Mouse (Mus musculus) midbrain, embryonic 13.5 days (tissue): ENCODE measurements around the gene Serpina3n. TPM values are rescaled to one million over a fixed set of nuclear protein-coding genes. Genes with fewer than 3 reads are reported as not detected.
A peak's percentile ranks its signal among the peaks of the same experiment; 100 is the strongest.

ENCODE experiments used
- ATAC-seq: fragments of 200-750 bp; cut with Nextera tagmentation; 2 replicates; pipeline ENCODE4 v1.8.0; 2017; ENCODE audit warnings: mild to moderate bottlenecking, moderate TSS enrichment, moderate library complexity
- H3K27ac ChIP-seq: fragments of 300-500 bp; sonication (generic); 2 replicates; pipeline ENCODE4 v1.5.1; 2015; ENCODE audit warnings: inconsistent platforms, mild to moderate bottlenecking, moderate library complexity
- H3K27me3 ChIP-seq: fragments of 300-500 bp; sonication (generic); 2 replicates; pipeline ENCODE4 v1.6.1; 2015; ENCODE audit warnings: mild to moderate bottlenecking, inconsistent platforms
- H3K36me3 ChIP-seq: fragments of 300-500 bp; sonication (generic); 2 replicates; pipeline ENCODE4 v1.6.1; 2015; ENCODE audit warnings: mild to moderate bottlenecking, inconsistent platforms
- H3K4me1 ChIP-seq: fragments of 300-500 bp; sonication (generic); replicated peaks from 2 replicates; pipeline ENCODE4 v1.6.1; 2015; ENCODE audit warnings: inconsistent platforms
- H3K4me2 ChIP-seq: fragments of 300-500 bp; sonication (generic); replicated peaks from 2 replicates; pipeline ENCODE4 v1.6.1; 2015; ENCODE audit warnings: moderate library complexity, mild to moderate bottlenecking, inconsistent platforms
- H3K4me3 ChIP-seq: fragments of 300-500 bp; sonication (generic); replicated peaks from 2 replicates; pipeline ENCODE4 v1.5.1; 2015; ENCODE audit warnings: mild to moderate bottlenecking, inconsistent platforms
- H3K9ac ChIP-seq: fragments of 300-500 bp; sonication (generic); replicated peaks from 2 replicates; pipeline ENCODE4 v1.6.1; 2015; ENCODE audit warnings: mild to moderate bottlenecking, inconsistent platforms
- H3K9me3 ChIP-seq: fragments of 300-500 bp; sonication (generic); 2 replicates; pipeline ENCODE4 v1.6.1; 2016; ENCODE audit warnings: mild to moderate bottlenecking, inconsistent platforms
- WGBS: fragments of 180-500 bp; shearing (Covaris S2); methylation state at CpG from one replicate; pipeline ENCODE4 v1.1.7; 2015; 5-methylcytosine and 5-hydroxymethylcytosine counted together
- polyA plus RNA-seq: library from polyadenylated mRNA; unstranded; fragments of >200 nt; fragmentation: Nextera tagmentation; extraction: Ambion mirVana; gene quantifications from 2 replicates; pipeline ENCODE4 v1.2.1, GENCODE M21; 2015

The Serpina3n gene
- polyA plus RNA-seq, 1 experiment from 2014 or later, result not detected

DNA sequence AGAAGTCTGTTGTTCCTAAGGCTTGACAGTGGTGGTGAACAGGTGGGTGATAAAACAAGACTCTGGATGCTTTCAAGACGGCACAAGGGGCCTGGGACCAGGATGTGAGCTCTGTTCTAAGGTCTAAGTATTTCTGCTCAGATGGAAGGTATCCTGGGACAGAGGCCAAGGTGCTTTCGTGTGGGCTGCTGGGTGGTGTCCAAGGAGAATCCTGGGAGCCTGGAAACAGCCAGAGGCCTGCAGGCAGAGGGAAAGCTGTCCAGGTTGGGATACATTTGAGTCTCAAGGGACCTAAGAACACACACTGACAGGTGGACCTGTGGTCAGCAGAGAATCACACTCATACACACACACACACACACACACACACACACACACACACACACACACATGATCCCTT, 8.0 kb downstream of the Serpina3n start:
- no peak for ATAC-seq
- H3K27me3 ChIP-seq, result no peaks in the 10 kb centered on the region
- no peaks in the 10 kb centered on the region for H3K4me1 ChIP-seq
- no peaks in the 10 kb centered on the region for H3K36me3 ChIP-seq
- 72% methylated on average over 2 of the region's 2 CpGs for WGBS
- no peaks in the 10 kb centered on the region for H3K9me3 ChIP-seq
- no peak overlapping the region for H3K4me3 ChIP-seq
- no peak overlapping the region for H3K4me2 ChIP-seq
- H3K9ac ChIP-seq, result no peak overlapping the region
- H3K27ac ChIP-seq, result no peak overlapping the region

DNA sequence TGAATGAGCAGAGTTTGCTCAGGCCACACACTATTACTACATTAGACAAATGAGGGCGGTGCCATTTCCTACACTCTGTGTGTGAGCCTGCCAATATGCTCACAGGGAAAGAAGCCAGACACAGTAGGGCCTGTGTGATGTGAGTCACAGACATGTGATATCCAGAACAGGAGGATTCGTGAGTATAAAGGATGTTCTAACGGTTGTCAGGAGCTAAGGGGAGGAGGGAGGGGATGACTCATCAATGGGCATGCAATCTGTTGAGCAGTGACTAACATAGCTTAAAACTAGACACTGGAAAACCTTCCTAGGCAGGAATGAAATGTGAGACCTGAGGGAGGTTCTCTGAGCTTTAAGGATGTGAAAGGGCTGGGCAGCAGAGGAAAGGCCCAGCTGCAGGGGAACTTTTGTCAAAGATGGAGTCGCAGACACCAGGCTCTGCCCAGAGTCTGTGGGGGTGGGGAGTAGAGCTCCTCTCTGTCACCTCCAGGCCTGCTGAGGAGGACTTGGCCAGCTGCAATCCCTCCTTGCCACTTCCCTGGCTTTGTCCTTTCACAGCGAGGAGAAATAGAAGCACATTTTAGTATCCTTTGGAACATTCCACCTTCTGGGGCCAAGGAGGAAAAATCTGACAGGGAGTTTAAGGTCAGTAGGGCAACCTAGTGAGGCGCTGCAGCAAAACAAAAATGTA, 9.2 kb downstream of the Serpina3n start:
- H3K9me3 ChIP-seq, result no peaks in the 10 kb centered on the region

DNA sequence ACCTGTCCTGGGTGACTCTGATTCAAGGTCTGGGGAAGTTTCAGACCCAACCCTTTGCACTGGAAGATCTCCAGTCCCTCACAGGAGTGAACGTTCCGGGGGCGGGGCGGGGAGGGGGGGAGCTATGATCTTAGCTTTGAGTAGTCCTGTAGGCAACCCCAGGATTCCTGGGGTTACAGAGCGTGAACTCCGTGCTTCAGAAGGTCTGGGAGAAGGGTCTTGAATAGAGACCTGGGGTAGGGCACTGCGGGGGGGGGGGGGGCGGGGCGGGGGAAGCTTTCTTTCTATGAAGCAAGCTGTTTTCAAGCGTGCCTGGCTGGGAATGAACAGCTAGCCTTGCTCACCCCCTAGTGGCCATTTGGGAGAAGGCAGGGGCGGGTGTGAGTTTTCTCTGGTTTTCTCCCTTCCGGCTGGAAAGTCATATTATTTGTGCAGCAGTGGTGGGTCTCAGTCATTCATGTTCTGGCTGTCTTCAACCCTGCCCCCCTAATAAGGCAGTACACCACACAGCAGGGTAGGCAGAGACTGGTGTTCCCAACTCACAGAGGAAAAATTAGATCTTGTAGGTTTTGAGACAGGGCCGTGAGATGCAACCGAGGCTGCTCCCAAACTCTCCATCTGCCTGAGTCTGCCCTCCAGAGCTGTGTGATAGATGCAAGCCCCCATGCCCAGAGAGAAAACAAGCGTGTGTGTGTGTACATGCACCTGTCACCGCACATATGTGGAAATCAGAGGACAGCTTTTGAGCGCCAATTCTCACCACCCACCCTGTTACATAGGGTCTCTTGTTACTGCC, 12.0 kb downstream of the Serpina3n start:
- no peak overlapping the region for H3K27ac ChIP-seq
- WGBS, result 18% methylated on average over 15 of the region's 17 CpGs
- H3K36me3 ChIP-seq, result no peaks in the 10 kb centered on the region
- no peaks in the 10 kb centered on the region for H3K9me3 ChIP-seq
- H3K27me3 ChIP-seq, result no peaks in the 10 kb centered on the region
- no peaks in the 10 kb centered on the region for H3K4me1 ChIP-seq
- peak overlapping the region; percentile 54 for H3K4me2 ChIP-seq
- no peak overlapping the region for H3K9ac ChIP-seq
- H3K4me3 ChIP-seq, result peak overlapping the region; percentile 23; the same call in 1 of the 2 replicates
- peak; percentile 81 for ATAC-seq

More for the DNA sequence above, 9.2 kb downstream of the Serpina3n start:
- no peak for ATAC-seq
- Histone ChIP-seq H3K27me3 (no peaks in the 10 kb centered on the region), H3K4me3 (no peak overlapping the region), H3K9ac (no peak overlapping the region), H3K4me2 (no peak overlapping the region), H3K27ac (no peak overlapping the region), H3K4me1 (no peaks in the 10 kb centered on the region), H3K36me3 (no peaks in the 10 kb centered on the region)
- WGBS, result 64% methylated on average over 6 of the region's 6 CpGs

DNA sequence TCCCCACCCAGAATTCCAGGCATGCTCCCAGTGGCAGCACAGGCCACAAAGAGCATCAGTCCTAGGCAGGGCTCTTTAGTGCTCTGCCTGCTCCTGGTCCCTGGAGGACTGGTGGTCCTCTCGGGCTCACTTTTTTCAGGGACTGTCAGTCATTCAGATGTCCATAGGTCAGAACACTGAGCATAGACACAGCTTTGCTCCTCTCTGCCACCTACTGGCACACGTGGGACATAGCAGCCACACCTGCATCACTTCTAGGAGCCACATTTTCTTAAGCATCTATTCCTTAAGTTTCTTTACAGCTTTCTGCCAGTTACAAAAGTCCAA, 12.6 kb downstream of the Serpina3n start:
- no peaks in the 10 kb centered on the region for H3K9me3 ChIP-seq
- no peaks in the 10 kb centered on the region for H3K27me3 ChIP-seq
- no peak overlapping the region for H3K4me3 ChIP-seq
- no peaks in the 10 kb centered on the region for H3K4me1 ChIP-seq
- no peak overlapping the region for H3K4me2 ChIP-seq
- H3K9ac ChIP-seq, result no peak overlapping the region
- no peaks in the 10 kb centered on the region for H3K36me3 ChIP-seq
- ATAC-seq, result peak; percentile 51
- no peak overlapping the region for H3K27ac ChIP-seq
- WGBS, result 8% methylated on average over 2 of the region's 2 CpGs

DNA sequence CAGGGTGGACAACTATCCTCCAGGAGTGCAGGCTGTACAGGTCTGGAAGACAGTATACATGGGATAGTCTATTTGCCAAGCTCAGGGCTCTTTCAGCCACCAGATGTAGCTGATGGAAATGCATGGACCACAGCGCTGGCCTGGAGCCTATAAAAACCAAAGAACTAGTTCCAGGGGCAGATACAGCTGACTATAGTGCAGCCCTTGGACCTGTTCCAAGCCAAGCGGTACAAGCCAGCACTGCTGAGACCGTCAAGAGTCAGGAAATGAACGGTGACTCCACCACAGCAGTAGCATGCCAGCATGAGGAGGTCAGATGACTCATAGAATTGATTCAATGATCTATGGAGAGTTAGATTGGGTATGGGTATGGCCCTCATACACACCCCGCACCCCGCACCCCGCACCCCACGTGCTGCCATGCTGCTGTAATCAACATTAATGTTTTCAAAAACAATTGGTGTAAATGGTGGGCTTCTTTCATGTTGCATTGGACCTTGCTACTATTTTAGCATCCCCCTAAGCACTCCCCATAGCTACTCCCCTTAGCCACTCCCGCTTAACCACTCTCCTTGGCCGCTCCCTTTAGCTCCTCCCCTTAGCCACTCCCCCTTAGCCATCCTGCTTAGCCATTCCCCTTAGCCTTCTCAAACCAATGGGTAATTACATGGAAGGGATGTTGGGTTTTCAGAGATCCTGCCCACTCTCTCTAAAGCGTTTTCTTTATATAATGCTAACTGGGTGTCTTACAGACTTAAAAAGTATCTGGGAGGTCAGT, 16.3 kb downstream of the Serpina3n start:
- no peak overlapping the region for H3K4me2 ChIP-seq
- ATAC-seq, result no peak
- H3K4me3 ChIP-seq, result no peak overlapping the region
- H3K4me1 ChIP-seq, result no peaks in the 10 kb centered on the region
- H3K36me3 ChIP-seq, result no peaks in the 10 kb centered on the region
- no peak overlapping the region for H3K27ac ChIP-seq
- WGBS, result 83% methylated on average over 11 of the region's 11 CpGs
- H3K27me3 ChIP-seq, result no peaks in the 10 kb centered on the region
- H3K9ac ChIP-seq, result no peak overlapping the region
- no peaks in the 10 kb centered on the region for H3K9me3 ChIP-seq

DNA sequence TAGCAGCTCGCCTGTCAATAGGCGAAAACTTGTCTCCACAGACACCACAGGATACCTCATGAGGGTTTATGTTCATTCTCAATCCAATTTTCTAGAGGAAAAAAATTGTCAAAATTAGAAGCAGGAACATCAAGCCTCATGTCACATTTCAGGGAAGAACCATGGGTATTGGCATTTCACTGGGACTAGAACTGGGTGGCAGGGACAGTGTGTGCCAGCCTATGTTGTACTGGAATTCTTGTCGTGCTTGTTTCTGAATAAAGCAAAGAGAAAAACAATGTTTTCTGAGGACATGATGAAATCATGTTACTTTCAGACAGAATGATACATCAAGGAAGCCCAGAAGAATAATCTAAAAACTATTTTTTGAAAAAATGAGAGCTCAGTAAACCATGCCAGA, 19.1 kb downstream of the Serpina3n start:
- no peaks in the 10 kb centered on the region for H3K4me1 ChIP-seq
- no peaks in the 10 kb centered on the region for H3K36me3 ChIP-seq
- no peak overlapping the region for H3K4me3 ChIP-seq
- no peaks in the 10 kb centered on the region for H3K9me3 ChIP-seq
- 90% methylated on average over 3 of the region's 3 CpGs for WGBS
- no peak for ATAC-seq
- no peak overlapping the region for H3K9ac ChIP-seq
- no peaks in the 10 kb centered on the region for H3K27me3 ChIP-seq
- no peak overlapping the region for H3K4me2 ChIP-seq
- H3K27ac ChIP-seq, result no peak overlapping the region

DNA sequence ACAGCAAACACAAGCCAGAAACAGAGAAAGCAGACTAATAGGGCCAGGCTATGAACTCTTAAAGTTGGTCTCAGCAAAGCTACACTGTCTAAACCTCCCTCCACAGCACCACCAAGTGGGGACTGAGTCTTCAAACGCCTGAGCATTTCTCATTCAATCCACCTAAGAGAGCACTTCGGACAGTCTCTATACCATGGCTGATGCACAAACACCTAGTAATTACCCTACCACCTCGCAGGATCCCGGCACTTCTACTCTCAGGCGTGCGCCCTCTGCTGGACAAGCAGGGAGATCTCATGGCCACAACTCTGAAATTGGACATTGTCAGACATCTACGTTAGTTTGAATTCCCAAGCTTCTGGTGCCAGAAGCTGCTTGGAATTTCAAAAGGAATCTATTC, 20.4 kb downstream of the Serpina3n start:
- H3K27me3 ChIP-seq, result no peaks in the 10 kb centered on the region
- ATAC-seq, result peak; percentile 64

DNA sequence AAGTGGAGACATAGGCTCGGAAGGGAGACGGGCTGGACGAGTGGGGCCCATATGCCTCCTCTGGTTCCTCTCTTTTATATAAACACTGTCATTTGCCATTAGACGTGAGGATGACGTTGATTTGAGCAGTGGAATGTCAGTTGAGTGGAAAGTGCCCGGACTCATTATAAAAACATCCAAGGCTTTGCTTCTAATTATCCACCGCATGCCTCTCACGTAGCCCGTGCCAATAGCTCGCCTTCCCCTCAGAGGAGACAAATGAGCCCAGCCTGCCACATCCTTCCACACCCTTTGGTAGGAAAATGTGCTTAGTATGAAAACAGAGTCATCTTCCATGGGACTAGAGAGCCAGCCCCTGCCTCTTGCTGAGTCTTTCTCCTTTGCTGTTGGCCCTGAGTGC, 24.8 kb downstream of the Serpina3n start:
- H3K27me3 ChIP-seq, result no peaks in the 10 kb centered on the region
- no peak overlapping the region for H3K27ac ChIP-seq
- WGBS, result 65% methylated on average over 10 of the region's 10 CpGs
- H3K9ac ChIP-seq, result no peak overlapping the region
- H3K36me3 ChIP-seq, result no peaks in the 10 kb centered on the region
- no peaks in the 10 kb centered on the region for H3K9me3 ChIP-seq
- H3K4me3 ChIP-seq, result no peak overlapping the region
- H3K4me1 ChIP-seq, result peaks cover 5% of the 10 kb centered on the region
- ATAC-seq, result no peak; the same call in 1 of the 2 replicates
- H3K4me2 ChIP-seq, result no peak overlapping the region

More for the DNA sequence above, 20.4 kb downstream of the Serpina3n start:
- no peaks in the 10 kb centered on the region for H3K36me3 ChIP-seq
- no peak overlapping the region for H3K4me2 ChIP-seq
- 6% methylated on average over 7 of the region's 7 CpGs for WGBS
- H3K4me3 ChIP-seq, result no peak overlapping the region
- H3K9ac ChIP-seq, result no peak overlapping the region
- H3K9me3 ChIP-seq, result no peaks in the 10 kb centered on the region
- no peak overlapping the region for H3K27ac ChIP-seq
- no peaks in the 10 kb centered on the region for H3K4me1 ChIP-seq

DNA sequence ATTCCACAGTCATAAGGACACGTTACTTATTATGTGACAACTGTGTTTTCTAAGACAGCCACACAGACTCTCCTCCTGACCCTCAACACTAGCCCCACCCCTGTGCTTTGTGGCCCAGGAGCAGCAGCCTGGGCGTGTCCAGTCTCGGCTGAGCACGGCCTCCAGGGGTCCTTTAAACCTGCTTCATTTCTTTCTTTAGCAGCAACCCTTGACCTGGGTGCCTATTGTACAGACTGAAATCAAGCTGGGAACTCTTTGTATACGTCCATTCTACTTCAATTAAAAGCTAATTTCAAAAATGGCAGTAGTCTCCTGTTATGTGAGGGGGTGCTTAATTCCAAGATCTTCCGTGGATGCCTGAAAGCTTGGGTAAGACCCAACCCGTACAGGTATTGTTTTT, 26.7 kb downstream of the Serpina3n start:
- H3K4me3 ChIP-seq, result no peak overlapping the region
- H3K27me3 ChIP-seq, result peaks cover 3% of the 10 kb centered on the region; the same call in 1 of the 2 replicates
- 20% methylated on average over 7 of the region's 7 CpGs for WGBS
- no peak overlapping the region for H3K9ac ChIP-seq
- H3K4me1 ChIP-seq, result peaks cover 5% of the 10 kb centered on the region
- no peaks in the 10 kb centered on the region for H3K9me3 ChIP-seq
- ATAC-seq, result no peak
- H3K27ac ChIP-seq, result no peak overlapping the region
- no peaks in the 10 kb centered on the region for H3K36me3 ChIP-seq
- H3K4me2 ChIP-seq, result no peak overlapping the region

DNA sequence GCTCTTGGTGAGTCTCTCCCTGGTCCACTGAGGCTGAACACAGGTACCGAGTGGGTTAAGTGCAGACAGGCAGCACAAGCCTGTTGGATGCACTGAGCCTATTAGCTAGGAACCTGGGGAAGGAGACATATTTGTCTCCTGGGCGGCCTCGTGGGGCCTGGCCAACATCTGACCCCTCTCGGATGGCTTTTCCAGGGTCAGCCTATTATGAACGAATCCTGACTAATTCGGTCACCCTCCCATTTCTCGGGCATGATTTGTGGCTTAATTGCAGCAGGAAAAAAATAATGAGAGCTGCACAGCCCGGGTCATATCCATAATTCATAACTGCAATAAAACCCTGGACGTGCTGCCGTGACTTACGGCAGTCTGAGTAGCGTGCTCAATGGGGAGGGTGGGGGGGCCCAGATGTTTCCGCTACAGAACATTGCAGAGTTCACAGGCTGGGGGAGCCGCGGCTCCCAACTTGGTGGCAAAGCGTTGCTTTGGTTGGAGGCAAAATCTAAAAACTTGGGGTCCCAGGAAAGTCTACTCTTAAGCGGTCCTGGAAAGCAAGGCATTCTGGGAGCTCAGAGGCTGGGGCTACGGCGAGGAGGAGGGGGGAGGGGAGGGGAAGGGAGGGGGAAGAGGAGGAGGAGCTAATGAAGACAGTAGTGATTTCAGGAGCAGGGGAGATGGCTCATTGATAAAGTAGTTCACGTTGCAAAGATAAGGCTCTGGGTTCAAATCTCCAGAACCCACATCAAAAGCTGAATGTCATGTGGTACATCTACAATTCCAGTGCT, 27.6 kb downstream of the Serpina3n start:
- H3K27ac ChIP-seq, result peak overlapping the region; percentile 56; the same call in 1 of the 2 replicates
- no peaks in the 10 kb centered on the region for H3K36me3 ChIP-seq
- no peaks in the 10 kb centered on the region for H3K9me3 ChIP-seq
- H3K4me3 ChIP-seq, result no peak overlapping the region
- no peak overlapping the region for H3K4me2 ChIP-seq
- 75% methylated on average over 20 of the region's 20 CpGs for WGBS
- H3K9ac ChIP-seq, result no peak overlapping the region
- peak; percentile 65 for ATAC-seq
- peaks cover 5% of the 10 kb centered on the region for H3K4me1 ChIP-seq
- H3K27me3 ChIP-seq, result peaks cover 3% of the 10 kb centered on the region; the same call in 1 of the 2 replicates

DNA sequence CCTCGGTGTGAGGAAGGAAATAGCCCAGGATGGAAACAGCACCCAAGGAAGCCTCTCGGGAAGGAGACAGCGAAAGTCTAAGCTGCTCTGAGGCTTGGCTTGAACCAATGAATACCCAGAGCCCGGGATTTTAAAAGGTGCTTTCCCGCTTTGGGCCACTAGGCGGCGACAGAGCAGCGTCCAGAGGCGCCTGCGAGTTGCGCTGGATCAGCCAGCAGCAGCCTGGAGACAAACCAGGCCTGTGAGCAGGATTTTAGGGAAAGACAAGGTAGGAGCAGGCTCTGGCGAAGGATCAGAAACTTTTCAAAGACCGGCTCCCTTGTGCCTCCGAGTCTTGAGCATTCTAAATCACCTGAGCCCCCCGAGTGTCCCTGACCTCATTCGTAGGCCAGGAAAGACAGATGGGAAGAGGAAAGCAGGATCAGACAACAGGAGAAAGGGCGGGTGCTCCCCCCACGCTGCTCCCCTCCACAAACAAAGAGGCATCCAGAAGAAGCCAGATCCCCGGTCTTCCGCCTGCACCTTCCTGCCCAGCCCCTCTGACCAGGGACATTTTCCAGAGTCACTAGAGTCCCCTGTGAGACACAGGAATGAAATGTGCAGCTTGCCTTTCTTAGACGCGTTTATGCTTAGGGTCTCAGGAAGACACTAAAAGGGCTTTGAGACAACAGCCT, 33.7 kb downstream of the Serpina3n start:
- no peak overlapping the region for H3K4me2 ChIP-seq
- WGBS, result 10% methylated on average over 22 of the region's 22 CpGs
- H3K36me3 ChIP-seq, result no peaks in the 10 kb centered on the region
- no peaks in the 10 kb centered on the region for H3K9me3 ChIP-seq
- H3K9ac ChIP-seq, result 0 out of 2 replicates have a peak overlapping the region, but pooled peaks have one; percentile 11
- peak; percentile 63 for ATAC-seq
- H3K4me3 ChIP-seq, result no peak overlapping the region
- no peak overlapping the region for H3K27ac ChIP-seq
- H3K4me1 ChIP-seq, result 0 out of 2 replicates have a peak, but pooled peaks cover 3% of the 10 kb centered on the region
- peaks cover 23% of the 10 kb centered on the region for H3K27me3 ChIP-seq
